Mouse (Mus musculus): ENCODE results near the gene Tpgs1.

DNA sequence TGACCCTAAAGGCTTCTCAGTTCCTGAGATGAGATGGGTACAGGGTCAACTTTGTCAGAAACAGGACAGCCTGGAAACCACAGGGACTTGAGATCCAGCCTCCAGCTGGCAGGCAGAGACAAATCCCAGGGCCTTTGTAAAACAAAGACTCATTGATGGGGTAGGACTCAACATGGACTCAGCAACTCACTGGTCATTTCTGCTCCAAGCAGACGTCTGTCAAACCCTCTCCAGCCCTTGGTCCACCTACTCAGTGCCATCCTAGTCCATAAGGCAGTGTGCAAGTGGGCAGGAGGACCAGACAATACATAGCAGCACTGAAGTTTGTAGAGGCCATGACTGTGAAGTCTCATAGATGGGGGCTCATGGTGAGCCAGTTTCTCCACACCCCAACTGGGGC, 44.0 kb downstream of the Tpgs1 start:
- TF ChIP-seq POLR2A (IDR thresholded peaks at IDR 0.05; ENCODE audit: borderline replicate concordance, low read depth, low read length) (no peak; the same call in 1 of the 2 replicates), CTCF (IDR thresholded peaks at IDR 0.05; ENCODE audit: low read depth, low read length) (no peak)
